Mouse (Mus musculus) embryonic fibroblast, embryonic 13.5 days (primary cell): Measurements from ENCODE around the gene Rnase12.

Experiments
- CTCF ChIP-seq: IDR thresholded peaks from 2 replicates; pipeline ENCODE4 v1.5.1; 2011; ENCODE audit warnings: mild to moderate bottlenecking, control low read depth, low read length, moderate library complexity, borderline replicate concordance; ENCODE audit not compliant: insufficient read depth
- POLR2A ChIP-seq: IDR thresholded peaks from 2 replicates; pipeline ENCODE4 v1.6.1; 2011; ENCODE audit warnings: low read depth, mild to moderate bottlenecking, control low read depth, low read length, moderate library complexity

DNA sequence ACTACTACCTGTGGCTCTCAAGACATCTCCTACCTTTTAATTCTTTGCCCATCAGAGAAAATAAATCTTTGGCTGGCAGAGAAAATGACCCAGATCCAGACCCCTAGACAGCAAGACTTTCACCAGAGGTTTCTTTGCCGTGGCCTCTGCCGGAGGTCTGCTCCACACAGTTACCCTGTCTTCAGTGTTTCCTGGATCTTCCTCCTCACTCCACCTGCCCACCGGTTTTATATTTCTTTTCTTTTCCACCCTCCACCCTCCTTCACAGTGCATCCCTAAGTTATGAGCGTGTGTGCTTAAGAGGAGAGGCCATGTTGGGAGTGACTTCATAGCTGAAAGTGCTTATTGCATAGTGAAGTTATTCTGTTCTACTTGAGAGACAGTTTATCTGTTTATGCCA, 34.0 kb downstream of the Rnase12 start:
- TF ChIP-seq POLR2A = no peak
- no peak for TF ChIP-seq CTCF
